Mouse (Mus musculus) ovary, postnatal 14 days (tissue): ENCODE results near the gene Tmem176b.
A peak's percentile ranks its signal among the peaks of the same experiment; 100 is the strongest.
"Not testable (repeated sequence)": the region's sequence is repeated elsewhere in the genome, so short reads cannot be mapped to it uniquely, and the experiment has no call there.

ENCODE experiments used
- DNase-seq: peaks from one replicate; pipeline ENCODE4 v3.0.0; 2022; ENCODE audit warnings: low spot score

The Tmem176b gene

DNA sequence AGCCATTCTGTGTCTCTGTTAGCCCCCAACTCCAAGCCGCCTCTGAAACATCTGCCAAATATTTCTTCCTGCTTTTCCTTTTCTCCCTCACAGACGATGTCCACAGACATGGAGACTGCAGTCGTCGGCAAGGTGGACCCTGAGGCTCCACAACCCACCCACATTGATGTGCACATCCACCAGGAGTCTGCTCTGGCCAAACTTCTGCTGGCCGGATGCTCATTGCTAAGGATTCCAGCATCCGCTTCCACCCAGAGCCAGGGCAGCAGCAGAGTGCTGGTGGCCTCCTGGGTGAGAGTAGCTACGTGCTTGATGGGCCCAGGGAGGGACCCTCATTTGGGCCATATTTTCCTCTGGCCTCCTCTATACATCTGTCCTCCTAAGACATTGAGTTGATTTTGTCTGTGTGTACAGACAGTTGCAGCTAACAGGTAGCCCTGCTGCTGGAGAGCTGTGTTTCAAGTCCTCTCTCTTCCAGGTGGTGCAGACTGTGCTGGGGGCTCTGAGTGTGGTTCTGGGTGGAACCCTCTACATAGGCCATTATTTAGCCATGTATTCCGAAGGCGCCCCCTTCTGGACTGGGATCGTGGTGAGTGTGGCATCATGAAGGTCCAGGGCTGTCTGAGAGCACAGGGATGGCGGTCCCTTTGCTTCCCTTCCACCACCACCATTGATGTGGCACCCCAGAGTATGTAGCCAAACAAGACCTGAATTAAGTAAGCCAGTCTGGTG, 981 bp upstream of the Tmem176b start:
- peak; percentile 41 for DNase-seq

GRCm38 (mm10) chr6:48840371-48840969, 826 bp downstream of the Tmem176b start, which contains the start of gene Tmem176a:
Tmem176a (plus strand) TSS chr6:48840919.
- peak; percentile 41 for DNase-seq

DNA sequence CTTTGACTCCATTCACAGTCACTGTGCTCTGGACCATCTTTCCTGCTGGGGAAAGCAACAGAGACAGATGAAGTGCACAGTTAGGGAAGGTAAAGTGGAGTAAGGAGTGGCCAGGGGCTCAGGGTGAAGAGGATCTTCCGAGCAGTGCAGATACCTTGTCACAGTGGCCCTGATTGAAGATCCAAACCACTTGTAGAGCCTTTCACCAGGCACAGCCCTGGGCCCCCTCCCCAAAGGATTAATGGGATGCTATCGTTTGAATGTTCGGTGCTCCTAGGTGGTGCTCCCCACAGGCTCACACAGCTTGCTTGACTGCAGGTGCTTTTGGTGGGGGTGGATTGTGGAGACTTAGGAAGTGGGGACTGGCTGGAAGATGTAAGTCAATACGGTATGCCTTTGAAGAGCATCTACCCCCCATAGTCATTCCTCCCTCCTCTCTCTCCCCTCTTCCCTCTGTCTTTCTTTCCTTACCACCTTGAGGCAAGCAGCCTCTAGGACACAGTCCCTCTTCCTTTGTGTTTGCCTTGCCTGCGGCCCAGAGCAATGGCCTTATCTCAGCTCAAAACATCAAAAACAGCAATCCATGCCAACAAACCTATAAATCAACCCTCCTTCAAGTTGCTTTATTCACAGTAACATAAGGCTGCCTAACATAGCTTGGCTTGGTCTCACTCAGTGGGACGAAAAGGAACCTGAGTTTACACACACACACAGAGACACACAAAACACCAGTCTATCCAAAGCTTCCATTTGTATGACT, 2.8 kb downstream of the Tmem176b start:
- DNase-seq, result no peak

DNA sequence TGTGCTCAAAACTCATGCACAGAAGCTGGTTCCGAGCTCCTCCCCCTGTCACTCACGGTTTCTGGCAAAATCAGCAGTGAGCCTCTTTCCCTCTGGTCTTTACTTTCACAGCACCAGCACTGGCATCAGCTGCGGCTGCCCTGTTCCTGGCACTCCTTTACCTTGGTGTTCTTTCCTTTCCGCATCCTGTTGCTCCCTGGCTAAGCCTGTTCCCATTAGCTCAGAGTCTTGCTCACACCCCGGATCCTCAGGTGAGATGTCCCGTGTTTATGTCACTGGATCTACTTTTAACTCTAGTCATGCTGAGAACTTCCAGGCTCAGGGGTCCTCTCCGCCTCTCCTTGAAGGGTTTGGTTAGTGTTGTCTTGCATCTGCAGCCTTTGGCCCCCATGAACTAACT, 3.8 kb downstream of the Tmem176b start:
- no peak for DNase-seq

DNA sequence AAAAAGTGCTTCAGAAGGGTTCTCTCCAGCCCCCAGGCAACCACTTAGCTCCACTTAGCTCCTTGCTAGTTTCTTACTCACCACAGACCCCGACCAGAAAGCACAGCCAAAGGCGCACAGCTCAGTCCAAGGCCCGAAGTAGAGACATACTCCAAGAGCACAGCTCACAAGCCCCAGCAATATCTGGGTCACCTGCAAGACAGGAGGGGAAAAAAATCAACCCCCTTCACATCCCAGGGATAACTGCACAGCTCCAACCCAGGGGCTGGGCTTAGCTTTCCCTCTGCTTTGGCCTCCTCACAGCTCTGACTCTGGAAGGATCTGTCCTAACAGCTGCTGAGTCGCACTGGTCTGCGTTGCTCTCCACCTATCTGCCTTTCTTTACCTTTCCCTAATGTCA, 5.2 kb downstream of the Tmem176b start:
- DNase-seq, result no peak

- DNase-seq, result no peak
These were observed 6.1 kb downstream of the Tmem176b start for GRCm38 (mm10) chr6:48835241-48835640.

GRCm38 (mm10) chr6:48833515-48833914, 7.8 kb downstream of the Tmem176b start:
- DNase-seq, result no peak

GRCm38 (mm10) chr6:48832426-48832825, 8.9 kb downstream of the Tmem176b start:
- no peak for DNase-seq

DNA sequence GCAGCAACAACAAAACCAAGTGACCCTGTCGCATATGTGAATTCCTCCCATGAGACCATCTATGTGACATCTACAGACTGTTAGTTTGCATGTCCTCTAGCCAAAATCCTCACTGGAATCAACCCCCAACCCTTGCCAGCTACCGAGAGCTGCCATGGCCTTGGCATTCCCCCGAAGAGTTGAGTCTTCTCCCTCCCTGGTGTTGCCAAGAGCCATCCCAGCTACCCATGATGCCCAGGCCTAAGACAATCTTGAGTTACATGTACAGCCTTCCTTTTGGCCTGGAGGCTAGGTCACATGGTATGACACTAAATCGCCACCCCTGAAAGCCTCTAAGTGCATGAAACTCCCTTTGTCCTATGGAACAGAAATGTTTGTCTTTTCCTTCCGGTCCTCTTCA, 10.2 kb downstream of the Tmem176b start:
- no peak for DNase-seq

DNA sequence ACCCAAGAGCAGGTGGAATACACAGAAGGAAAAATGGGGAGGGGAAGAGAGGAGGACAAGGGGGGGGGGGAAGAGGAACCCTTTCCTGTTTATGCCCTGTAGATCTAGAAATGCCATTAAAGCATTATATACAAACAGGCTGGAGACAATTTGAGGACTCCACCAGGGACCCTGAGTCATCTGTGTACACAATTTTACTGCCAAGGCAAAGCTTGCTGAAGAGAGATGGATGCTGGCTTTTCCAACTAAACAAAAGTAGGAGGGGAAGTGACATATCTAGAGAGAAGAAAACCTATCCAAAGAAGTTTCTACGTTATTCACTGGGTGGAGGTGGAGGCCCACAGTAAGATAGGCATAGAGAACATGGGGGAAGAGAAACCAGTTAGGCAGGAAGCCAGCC, 11.1 kb downstream of the Tmem176b start:
- no peak for DNase-seq

- DNase-seq, result no peak
These were observed 11.6 kb downstream of the Tmem176b start for GRCm38 (mm10) chr6:48829651-48830050.

DNA sequence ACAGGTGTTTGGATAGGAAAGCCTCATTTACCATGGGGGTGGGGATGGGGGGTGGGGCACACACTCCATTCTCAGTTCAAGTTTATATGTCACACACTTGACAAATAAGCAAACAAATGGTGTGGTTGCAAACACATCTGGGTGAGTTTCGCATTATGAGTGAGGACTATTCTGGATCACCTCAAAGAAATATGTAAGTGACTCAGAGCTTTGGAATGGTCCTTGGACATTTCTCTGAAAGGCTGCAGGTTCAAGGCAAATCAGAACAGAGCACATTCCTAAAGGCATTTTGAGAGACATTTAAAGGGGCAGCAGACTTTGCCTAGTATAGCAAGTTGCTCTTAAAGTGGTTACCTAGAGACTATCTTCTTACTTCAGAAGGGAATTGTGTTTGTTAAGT, 12.3 kb downstream of the Tmem176b start:
- no peak for DNase-seq

GRCm38 (mm10) chr6:48825016-48825415, 16.3 kb downstream of the Tmem176b start:
- DNase-seq, result no peak

- DNase-seq, result not testable (repeated sequence)
These were observed 19.1 kb downstream of the Tmem176b start for GRCm38 (mm10) chr6:48821991-48822785.

GRCm38 (mm10) chr6:48817815-48818214, 23.5 kb downstream of the Tmem176b start:
- peak; percentile 58 for DNase-seq

DNA sequence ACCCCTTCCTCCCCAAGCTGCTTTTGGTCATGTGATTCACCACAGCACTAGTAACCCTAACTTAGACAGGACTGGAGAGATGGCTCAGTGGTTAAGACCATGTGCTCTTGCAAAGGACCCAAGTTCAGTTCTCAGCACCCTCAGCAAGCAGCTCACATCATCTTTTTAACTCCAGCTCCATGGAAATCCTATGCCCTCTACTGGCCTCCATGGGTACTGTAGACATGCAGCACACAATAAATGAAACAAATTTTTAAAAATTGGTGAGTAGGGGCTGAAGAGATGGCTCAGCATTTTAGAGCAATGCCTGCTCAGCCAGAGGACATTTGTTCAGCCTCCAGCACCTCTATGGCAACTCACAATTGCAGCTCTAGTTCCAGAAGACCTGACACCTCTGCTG, 26.3 kb downstream of the Tmem176b start:
- DNase-seq, result no peak

DNA sequence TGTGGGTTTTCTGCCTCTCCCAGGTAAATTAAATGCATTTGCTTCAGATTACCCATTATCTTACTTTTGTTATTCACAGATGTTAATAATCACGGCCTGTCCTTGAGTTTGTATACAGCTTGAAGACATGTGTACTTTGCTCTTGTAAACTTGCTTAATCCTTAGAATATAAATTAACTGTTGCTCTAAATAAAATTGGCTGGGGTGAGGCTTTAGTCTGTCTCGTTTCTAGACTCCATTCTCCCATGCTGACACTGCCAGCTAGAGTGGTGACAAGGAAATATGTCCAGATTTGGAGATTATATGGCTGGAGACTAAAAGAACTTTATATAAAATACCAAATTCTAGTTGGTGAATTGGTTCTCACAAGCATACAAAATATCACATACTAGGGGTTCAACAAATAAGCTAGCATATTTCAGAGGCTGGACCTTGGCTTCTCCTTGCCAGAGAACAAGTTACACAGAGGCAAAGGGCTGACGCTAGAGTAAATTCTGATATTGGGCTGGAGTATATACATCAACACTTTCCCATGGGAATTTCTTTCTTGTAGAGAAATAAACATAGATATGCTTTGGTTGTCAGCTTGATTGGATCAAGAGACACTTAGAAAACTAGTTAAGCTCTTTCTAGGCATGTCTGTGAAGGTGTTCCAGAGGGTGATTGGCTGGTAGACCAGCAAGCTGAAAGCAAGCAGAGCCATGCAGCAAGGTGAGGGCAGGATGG, 31.6 kb downstream of the Tmem176b start:
- no peak for DNase-seq

- DNase-seq, result no peak
These were observed 34.5 kb downstream of the Tmem176b start for GRCm38 (mm10) chr6:48806746-48807145.

GRCm38 (mm10) chr6:48804346-48804745, 37.0 kb downstream of the Tmem176b start:
- DNase-seq, result no peak

- DNase-seq, result no peak
These were observed 37.8 kb downstream of the Tmem176b start for GRCm38 (mm10) chr6:48803406-48804051.

GRCm38 (mm10) chr6:48801897-48802296, 39.4 kb downstream of the Tmem176b start:
- DNase-seq, result no peak
